Mouse (Mus musculus): ENCODE measurements at regions not wholly inside any gene's neighbourhood (a gene's known extent, or its start where the extent isn't known, plus 50 kb on each side); places are given as distances from the start of the nearest gene placed in this dataset.

DNA sequence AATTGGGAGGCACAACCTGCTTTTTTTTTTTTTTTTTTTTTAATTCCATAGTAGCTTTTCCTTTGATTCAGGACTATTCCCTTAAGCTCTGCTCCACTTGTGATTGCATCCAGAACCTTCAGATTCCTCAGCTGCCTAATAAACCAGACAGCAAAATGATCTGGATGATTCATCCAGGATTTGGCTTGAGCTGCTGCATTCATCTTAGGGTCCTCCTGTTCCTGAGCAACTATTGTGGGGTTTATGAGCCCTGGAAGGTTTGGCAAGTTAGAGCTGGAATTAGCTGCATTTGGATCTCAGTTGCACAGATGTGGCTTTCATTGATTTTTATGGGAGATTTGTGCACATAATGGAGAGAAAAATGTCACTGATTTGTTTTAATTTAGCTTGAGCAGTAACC, 183.3 kb downstream of the Otol1 start:
- Histone ChIP-seq H3K4me2 (ENCODE audit: low read depth) (no peak overlapping the region), H3K36me3 (ENCODE audit: control insufficient read depth, insufficient read depth) (no peaks in the 10 kb centered on the region), H3K79me2 (ENCODE audit: control insufficient read depth, insufficient read depth) (no peaks in the 10 kb centered on the region), H3K4me3 (no peak overlapping the region), H3ac (ENCODE audit: control insufficient read depth, insufficient read length) (no peak overlapping the region), H3K27me3 (ENCODE audit: control insufficient read depth, insufficient read depth, insufficient read length) (no peaks in the 10 kb centered on the region)
- TF ChIP-seq CEBPB (IDR thresholded peaks at IDR 0.05; ENCODE audit: insufficient read depth, poor library complexity, severe bottlenecking): no peak
- no peak for TF ChIP-seq E2F4 (IDR thresholded peaks at IDR 0.05; ENCODE audit: insufficient read depth)
- TF ChIP-seq POLR2AphosphoS2 (IDR thresholded peaks at IDR 0.05; ENCODE audit: insufficient read length, low read depth): no peak
- TF ChIP-seq USF1 (IDR thresholded peaks at IDR 0.05; ENCODE audit: low read depth): no peak
- no peak for TF ChIP-seq SRF (IDR thresholded peaks at IDR 0.05; ENCODE audit: control insufficient read depth, insufficient read length, low read depth)
- no peak for TF ChIP-seq MYOD1 (IDR thresholded peaks at IDR 0.05; ENCODE audit: control insufficient read depth in 1 of 3, insufficient read length in 2 of 3, low read depth in 2 of 3)

DNA sequence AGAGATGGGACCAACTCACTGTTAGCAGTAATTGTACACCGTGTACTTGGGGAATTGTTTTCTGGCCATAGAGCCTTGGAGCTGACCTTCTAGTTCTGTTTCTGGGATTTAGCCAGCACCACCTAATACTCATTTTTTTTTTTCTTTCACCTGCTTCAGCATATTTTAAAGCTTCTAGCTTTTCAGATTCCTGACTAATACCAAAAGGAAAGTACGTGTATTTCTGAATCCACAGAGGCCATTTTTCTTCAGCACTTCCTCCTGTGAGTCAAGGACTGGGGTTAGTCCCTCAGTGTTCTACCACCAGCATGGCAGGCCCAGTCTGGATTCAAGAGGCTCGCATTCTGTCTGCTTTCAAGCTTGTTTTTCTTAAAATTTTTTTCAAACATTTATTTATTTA, 189.3 kb downstream of the Otol1 start:
- TF ChIP-seq TCF12 (IDR thresholded peaks at IDR 0.05; ENCODE audit: insufficient read depth, poor library complexity, severe bottlenecking) (no peak), TCF3 (IDR thresholded peaks at IDR 0.05; ENCODE audit: insufficient read length, low read depth) (no peak), SRF (IDR thresholded peaks at IDR 0.05; ENCODE audit: control insufficient read depth, insufficient read length, low read depth) (no peak), MAX (IDR thresholded peaks at IDR 0.05; ENCODE audit: low read depth) (no peak), POLR2AphosphoS2 (IDR thresholded peaks at IDR 0.05; ENCODE audit: insufficient read length, low read depth) (no peak), USF1 (IDR thresholded peaks at IDR 0.05; ENCODE audit: low read depth) (no peak), REST (IDR thresholded peaks at IDR 0.05; ENCODE audit: insufficient read depth, insufficient read length) (no peak), E2F4 (IDR thresholded peaks at IDR 0.05; ENCODE audit: insufficient read depth) (no peak), POLR2A (IDR thresholded peaks at IDR 0.05; ENCODE audit: insufficient read length, low read depth) (no peak), CEBPB (IDR thresholded peaks at IDR 0.05; ENCODE audit: insufficient read depth, poor library complexity, severe bottlenecking) (no peak), MYOD1 (IDR thresholded peaks at IDR 0.05; ENCODE audit: control insufficient read depth in 1 of 3, insufficient read length in 2 of 3, low read depth in 2 of 3) (no peak), MYOG (IDR thresholded peaks at IDR 0.05; ENCODE audit: control insufficient read depth in 1 of 3, insufficient read depth in 1 of 3, insufficient read length in 2 of 3, low read depth in 2 of 3) (no peak)
- Histone ChIP-seq H3K4me3 (no peak overlapping the region), H3K36me3 (ENCODE audit: control insufficient read depth, insufficient read depth) (no peaks in the 10 kb centered on the region), H3K27me3 (ENCODE audit: control insufficient read depth, insufficient read depth, insufficient read length) (no peaks in the 10 kb centered on the region), H3K79me2 (ENCODE audit: control insufficient read depth, insufficient read depth) (no peaks in the 10 kb centered on the region), H3ac (ENCODE audit: control insufficient read depth, insufficient read length) (no peak overlapping the region), H3K4me2 (ENCODE audit: low read depth) (no peak overlapping the region)

DNA sequence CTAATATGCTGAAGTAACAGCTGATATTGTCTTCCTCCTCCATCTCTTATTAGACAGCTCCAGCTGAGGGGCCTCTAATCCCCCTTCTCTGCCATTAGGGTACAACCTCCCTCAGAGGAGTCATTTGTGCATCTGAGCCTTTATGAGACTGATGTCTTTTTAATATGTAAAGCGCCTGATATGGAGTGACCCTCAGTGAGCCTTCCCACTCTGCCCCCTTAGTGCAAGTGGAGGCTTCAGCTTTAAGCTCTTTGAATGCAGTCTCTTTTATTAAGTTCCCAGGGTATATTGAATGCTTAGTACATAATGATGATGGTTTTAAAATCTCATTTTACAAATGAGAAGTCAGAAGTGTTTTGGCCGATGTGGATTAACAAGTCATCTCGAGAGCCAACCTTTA, 191.5 kb downstream of the Otol1 start:
- Histone ChIP-seq H3K36me3 (ENCODE audit: control insufficient read depth, insufficient read depth) (no peaks in the 10 kb centered on the region), H3K4me3 (no peak overlapping the region), H3ac (ENCODE audit: control insufficient read depth, insufficient read length) (no peak overlapping the region), H3K79me2 (ENCODE audit: control insufficient read depth, insufficient read depth) (no peaks in the 10 kb centered on the region), H3K4me2 (ENCODE audit: low read depth) (no peak overlapping the region), H3K27me3 (ENCODE audit: control insufficient read depth, insufficient read depth, insufficient read length) (no peaks in the 10 kb centered on the region)
- no peak for TF ChIP-seq MAX (IDR thresholded peaks at IDR 0.05; ENCODE audit: low read depth)

DNA sequence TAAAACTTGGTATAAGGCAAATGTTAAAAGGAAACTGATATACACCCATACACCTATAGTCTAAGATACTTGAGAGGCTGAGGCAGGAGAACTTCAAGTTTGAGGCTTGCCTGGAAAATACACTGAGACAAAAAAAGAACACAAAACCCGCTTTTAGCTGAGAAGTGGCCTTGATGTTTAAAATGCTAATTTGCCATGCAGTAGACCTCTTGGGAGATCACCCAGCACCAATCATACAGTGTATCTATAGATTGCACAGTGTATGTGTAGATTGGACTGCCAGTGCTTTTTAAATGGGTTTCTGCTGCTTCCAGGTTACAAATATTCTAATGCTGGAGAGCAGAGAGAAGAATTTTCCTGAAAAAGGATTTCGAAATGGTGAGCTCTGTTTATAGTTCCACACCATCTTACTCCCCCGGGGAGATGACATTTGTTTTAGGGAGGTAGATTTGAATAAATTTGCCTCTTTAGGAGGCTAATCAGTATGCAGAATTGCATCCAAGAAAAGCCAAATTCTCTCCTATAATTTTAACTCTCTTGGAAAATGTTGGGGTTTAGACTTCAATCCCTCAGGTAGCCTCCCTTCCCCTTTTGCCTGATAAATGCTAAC, 194.0 kb downstream of the Otol1 start:
- no peaks in the 10 kb centered on the region for H3K27me3 ChIP-seq (ENCODE audit: control insufficient read depth, insufficient read depth, insufficient read length)
- no peaks in the 10 kb centered on the region for H3K36me3 ChIP-seq (ENCODE audit: control insufficient read depth, insufficient read depth)
- no peak overlapping the region for H3K4me2 ChIP-seq (ENCODE audit: low read depth)
- H3K79me2 ChIP-seq (ENCODE audit: control insufficient read depth, insufficient read depth): no peaks in the 10 kb centered on the region
- no peak for TF ChIP-seq TCF12 (IDR thresholded peaks at IDR 0.05; ENCODE audit: insufficient read depth, poor library complexity, severe bottlenecking)
- no peak for TF ChIP-seq E2F4 (IDR thresholded peaks at IDR 0.05; ENCODE audit: insufficient read depth)
- TF ChIP-seq REST (IDR thresholded peaks at IDR 0.05; ENCODE audit: insufficient read depth, insufficient read length): no peak
- TF ChIP-seq MYOG (IDR thresholded peaks at IDR 0.05; ENCODE audit: control insufficient read depth in 1 of 3, insufficient read depth in 1 of 3, insufficient read length in 2 of 3, low read depth in 2 of 3): no peak
- TF ChIP-seq MAX (IDR thresholded peaks at IDR 0.05; ENCODE audit: low read depth): no peak
- no peak for TF ChIP-seq POLR2AphosphoS2 (IDR thresholded peaks at IDR 0.05; ENCODE audit: insufficient read length, low read depth)
- TF ChIP-seq CEBPB (IDR thresholded peaks at IDR 0.05; ENCODE audit: insufficient read depth, poor library complexity, severe bottlenecking): no peak
- TF ChIP-seq POLR2A (IDR thresholded peaks at IDR 0.05; ENCODE audit: insufficient read length, low read depth): no peak
- TF ChIP-seq MYOD1 (IDR thresholded peaks at IDR 0.05; ENCODE audit: control insufficient read depth in 1 of 3, insufficient read length in 2 of 3, low read depth in 2 of 3): no peak
- no peak for TF ChIP-seq TCF3 (IDR thresholded peaks at IDR 0.05; ENCODE audit: insufficient read length, low read depth)
- TF ChIP-seq SRF (IDR thresholded peaks at IDR 0.05; ENCODE audit: control insufficient read depth, insufficient read length, low read depth): no peak
- TF ChIP-seq USF1 (IDR thresholded peaks at IDR 0.05; ENCODE audit: low read depth): no peak
- H3ac ChIP-seq (ENCODE audit: control insufficient read depth, insufficient read length): no peak overlapping the region
- H3K4me3 ChIP-seq: no peak overlapping the region

DNA sequence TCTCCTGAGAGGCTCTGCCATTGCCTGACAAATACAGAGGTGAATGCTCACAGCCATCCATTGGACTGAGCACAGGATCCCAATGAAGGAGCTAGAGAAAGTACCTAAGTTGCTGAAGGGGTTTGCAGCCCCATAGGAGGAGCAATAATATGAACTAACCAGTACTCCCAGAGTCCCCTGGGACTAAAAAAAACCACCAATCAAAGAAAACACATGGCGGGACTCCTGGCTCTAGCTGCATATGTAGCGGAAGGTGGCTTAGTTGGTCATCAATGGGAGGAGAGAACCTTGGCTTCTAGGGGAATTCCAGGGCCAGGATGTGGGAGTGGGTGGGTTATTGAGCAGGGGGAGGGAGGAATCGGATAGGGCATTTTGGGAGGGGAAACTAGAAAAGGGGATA, 207.8 kb downstream of the Otol1 start:
- Histone ChIP-seq H3K4me3 (no peak overlapping the region), H3ac (ENCODE audit: control insufficient read depth, insufficient read length) (no peak overlapping the region), H3K79me2 (ENCODE audit: control insufficient read depth, insufficient read depth) (no peaks in the 10 kb centered on the region), H3K27me3 (ENCODE audit: control insufficient read depth, insufficient read depth, insufficient read length) (no peaks in the 10 kb centered on the region), H3K36me3 (ENCODE audit: control insufficient read depth, insufficient read depth) (no peaks in the 10 kb centered on the region), H3K4me2 (ENCODE audit: low read depth) (no peak overlapping the region)
- TF ChIP-seq SRF (IDR thresholded peaks at IDR 0.05; ENCODE audit: control insufficient read depth, insufficient read length, low read depth) (no peak), USF1 (IDR thresholded peaks at IDR 0.05; ENCODE audit: low read depth) (no peak), TCF3 (IDR thresholded peaks at IDR 0.05; ENCODE audit: insufficient read length, low read depth) (no peak), MYOD1 (IDR thresholded peaks at IDR 0.05; ENCODE audit: control insufficient read depth in 1 of 3, insufficient read length in 2 of 3, low read depth in 2 of 3) (no peak), MAX (IDR thresholded peaks at IDR 0.05; ENCODE audit: low read depth) (no peak), REST (IDR thresholded peaks at IDR 0.05; ENCODE audit: insufficient read depth, insufficient read length) (no peak), MYOG (IDR thresholded peaks at IDR 0.05; ENCODE audit: control insufficient read depth in 1 of 3, insufficient read depth in 1 of 3, insufficient read length in 2 of 3, low read depth in 2 of 3) (no peak), POLR2AphosphoS2 (IDR thresholded peaks at IDR 0.05; ENCODE audit: insufficient read length, low read depth) (no peak), TCF12 (IDR thresholded peaks at IDR 0.05; ENCODE audit: insufficient read depth, poor library complexity, severe bottlenecking) (no peak), CEBPB (IDR thresholded peaks at IDR 0.05; ENCODE audit: insufficient read depth, poor library complexity, severe bottlenecking) (no peak), E2F4 (IDR thresholded peaks at IDR 0.05; ENCODE audit: insufficient read depth) (no peak), POLR2A (IDR thresholded peaks at IDR 0.05; ENCODE audit: insufficient read length, low read depth) (no peak)

Data from myocyte (in vitro differentiated cells).